19 mouse cellular contexts compared by ENCODE assay signal in genomic region chr11:90512538-90513219, GRCm38 (mm10).
DNase-seq lines count a peak whose midpoint lies in the region; ATAC-seq and TF ChIP-seq lines count a peak whose summit lies in the region.
"Had no signal": no experiment of that assay in that cellular context is flagged by ENCODE, and none has a peak within 500 bp of the region (broad histone marks: within the 10 kb centered on the region; RNA-seq: fewer than 3 reads in every experiment).

No protein-coding gene starts in this region.

- no peaks in the 10 kb centered on the region for H3K9me3 ChIP-seq in hindbrain, embryonic 15.5 days
- H3K9me3 ChIP-seq in hindbrain, embryonic 11.5 days (ENCODE audit: control insufficient read depth, low read length), result no peaks in the 10 kb centered on the region
- H3K9me3 ChIP-seq in MEL (replicated peaks; ENCODE audit: insufficient read depth, low read length), result no peaks in the 10 kb centered on the region
- H3K9me3 ChIP-seq: embryonic facial prominence, embryonic 15.5 days; forebrain, embryonic 12.5 days; limb, embryonic 13.5 days had no signal

- H3K4me3 ChIP-seq in hindbrain, embryonic 15.5 days, result no peak overlapping the region
- H3K4me3 ChIP-seq in hindbrain, embryonic 11.5 days (ENCODE audit: low read depth, low read length), result no peak overlapping the region
- no peak overlapping the region for H3K4me3 ChIP-seq in MEL (ENCODE audit: control insufficient read depth in 1 of 2, insufficient read depth in 1 of 2, low read depth in 2 of 2, low read length in 2 of 2)
- H3K4me3 ChIP-seq: embryonic facial prominence, embryonic 15.5 days; forebrain, embryonic 12.5 days; heart, adult 2 months; limb, embryonic 13.5 days; myocyte had no signal

- H3K79me2 ChIP-seq in MEL (ENCODE audit: control insufficient read depth, insufficient read depth, low read length, poor library complexity), result no peaks in the 10 kb centered on the region

- H3K27ac ChIP-seq in hindbrain, embryonic 15.5 days (replicated peaks), result 0 out of 2 replicates have a peak overlapping the region, but pooled peaks have one; percentile 0
- H3K27ac ChIP-seq in hindbrain, embryonic 11.5 days (ENCODE audit: low read depth, low read length), result no peak overlapping the region
- no peak overlapping the region for H3K27ac ChIP-seq in MEL (ENCODE audit: control insufficient read depth, low read depth, low read length)
- H3K27ac ChIP-seq: embryonic facial prominence, embryonic 15.5 days; forebrain, embryonic 12.5 days; heart, adult 2 months; limb, embryonic 13.5 days; stomach, postnatal 0 days had no signal

- H3K4me2 ChIP-seq in hindbrain, embryonic 15.5 days, result no peak overlapping the region
- H3K4me2 ChIP-seq in hindbrain, embryonic 11.5 days (replicated peaks; ENCODE audit: low read depth, low read length), result no peak overlapping the region
- H3K4me2 ChIP-seq: embryonic facial prominence, embryonic 15.5 days; forebrain, embryonic 12.5 days; limb, embryonic 13.5 days had no signal

- DNase-seq in hindbrain, embryonic 11.5 days (ENCODE audit: low spot score), result no peak
- DNase-seq in 416B (ENCODE audit: low read depth) (peak; percentile 58), MEL (ENCODE audit: low read depth, low spot score) (peak; percentile 56)
- DNase-seq in cerebellum, adult 11 months, result no peak
- DNase-seq in embryo, embryonic 11 days, result no peak
- no peak for DNase-seq in testis, postnatal 10 days (ENCODE audit: low spot score)
- DNase-seq: adrenal gland, postnatal 10 days; heart, adult 2 months; kidney, adult 2 months; kidney, postnatal 4 days; lung, postnatal 36 days; spleen, adult 18-20 months had no signal

- no peak for TF ChIP-seq CTCF in MEL (IDR thresholded peaks at IDR 0.05 in 2 of 3, conservative IDR thresholded peaks at IDR 0.05 in 1 of 3; ENCODE audit: control insufficient read depth in 1 of 3, insufficient read depth in 1 of 3, low read depth in 2 of 3, low read length in 3 of 3, poor library complexity in 1 of 3, severe bottlenecking in 1 of 3)

- TF ChIP-seq POLR2A in MEL (IDR thresholded peaks at IDR 0.05; ENCODE audit: control insufficient read depth in 1 of 2, insufficient read depth in 1 of 2, low read depth in 1 of 2, low read length in 2 of 2, poor library complexity in 1 of 2), result no peak

- no peak for TF ChIP-seq RAD21 in MEL (IDR thresholded peaks at IDR 0.05; ENCODE audit: low read depth, low read length)

- H3K27me3 ChIP-seq in hindbrain, embryonic 15.5 days, result no peaks in the 10 kb centered on the region
- no peaks in the 10 kb centered on the region for H3K27me3 ChIP-seq in hindbrain, embryonic 11.5 days (ENCODE audit: control insufficient read depth, insufficient read depth, low read length)
- H3K27me3 ChIP-seq in MEL (ENCODE audit: control insufficient read depth in 1 of 2, insufficient read depth in 2 of 2, low read length in 2 of 2), result no peaks in the 10 kb centered on the region
- H3K27me3 ChIP-seq: embryonic facial prominence, embryonic 15.5 days; forebrain, embryonic 12.5 days; limb, embryonic 13.5 days had no signal

- peaks cover 4% of the 10 kb centered on the region; the same call in 1 of the 2 replicates for H3K4me1 ChIP-seq in hindbrain, embryonic 15.5 days (replicated peaks)
- H3K4me1 ChIP-seq in hindbrain, embryonic 11.5 days (replicated peaks; ENCODE audit: control insufficient read depth, insufficient read depth, low read length), result no peaks in the 10 kb centered on the region
- peaks cover 2 to 12% of the 10 kb centered on the region in 2 experiments; a peak in 3 of 4 replicates for H3K4me1 ChIP-seq in MEL (ENCODE audit: control insufficient read depth in 1 of 2, insufficient read depth in 2 of 2, low read length in 2 of 2)
- H3K4me1 ChIP-seq: embryonic facial prominence, embryonic 15.5 days; forebrain, embryonic 12.5 days; limb, embryonic 13.5 days had no signal

- whole genome bisulfite sequencing in hindbrain, embryonic 15.5 days, result 47% methylated on average over 5 of the region's 5 CpGs
- WGBS in hindbrain, embryonic 11.5 days, result 74% methylated on average over 5 of the region's 5 CpGs

- H3K36me3 ChIP-seq in hindbrain, embryonic 15.5 days, result no peaks in the 10 kb centered on the region
- H3K36me3 ChIP-seq in hindbrain, embryonic 11.5 days (ENCODE audit: control insufficient read depth, insufficient read depth, low read length), result no peaks in the 10 kb centered on the region
- peaks cover 0 to 18% of the 10 kb centered on the region in 2 experiments; a peak in 2 of 4 replicates for H3K36me3 ChIP-seq in MEL (ENCODE audit: control insufficient read depth in 1 of 2, insufficient read depth in 2 of 2, low read length in 2 of 2)

- ATAC-seq in hindbrain, embryonic 15.5 days (ENCODE audit: low FRiP score, low read depth), result no peak
- ATAC-seq in hindbrain, embryonic 11.5 days (ENCODE audit: low FRiP score), result no peak
- ATAC-seq in megakaryocyte progenitor cell, adult 5-6 weeks (replicated peaks; ENCODE audit: poor library complexity), result peak; percentile 44

- peak; percentile 8 to 15; a peak in 1 of 4 replicates for TF ChIP-seq EP300 in MEL (IDR thresholded peaks at IDR 0.05; ENCODE audit: low read depth in 1 of 2, low read length in 2 of 2)

- no peak overlapping the region for H3K9ac ChIP-seq in hindbrain, embryonic 15.5 days
- H3K9ac ChIP-seq in hindbrain, embryonic 11.5 days (ENCODE audit: low read depth, low read length), result no peak overlapping the region
- no peak overlapping the region for H3K9ac ChIP-seq in MEL (ENCODE audit: control insufficient read depth, low read depth, low read length, poor library complexity, severe bottlenecking)
- H3K9ac ChIP-seq: embryonic facial prominence, embryonic 15.5 days; forebrain, embryonic 12.5 days; limb, embryonic 13.5 days had no signal

TF ChIP-seq in MEL, 35 proteins besides CTCF, POLR2A, EP300 and RAD21:
- TF ChIP-seq ZNF384 (IDR thresholded peaks at IDR 0.05; ENCODE audit: low read depth, low read length) (no peak), ZKSCAN1 (IDR thresholded peaks at IDR 0.05; ENCODE audit: low read depth, low read length) (no peak), TBP (IDR thresholded peaks at IDR 0.05; ENCODE audit: low read depth, low read length) (no peak), MXI1 (IDR thresholded peaks at IDR 0.05; ENCODE audit: low read depth, low read length) (no peak), GATA1 (IDR thresholded peaks at IDR 0.05; ENCODE audit: low read depth, low read length) (peak; percentile 50), MYC (IDR thresholded peaks at IDR 0.05; ENCODE audit: low read depth, low read length) (0 out of 2 replicates have a peak, but pooled peaks have one; percentile 23), JUND (IDR thresholded peaks at IDR 0.05; ENCODE audit: low read depth, low read length) (no peak), ETS1 (IDR thresholded peaks at IDR 0.05; ENCODE audit: low read depth, low read length) (no peak), RCOR1 (IDR thresholded peaks at IDR 0.05; ENCODE audit: low read depth, low read length) (peak; percentile 22; the same call in 1 of the 2 replicates), MEF2A (IDR thresholded peaks at IDR 0.05; ENCODE audit: extremely low read depth, insufficient replicate concordance, low read depth, low read length, poor library complexity, severe bottlenecking) (no peak)

Comparison
In these comparisons a context has a peak if more than half of its experiments do, and no peak if none do; other contexts are left out.
1. DNase-seq: peak in 416B (single experiment) and MEL (single experiment); none in hindbrain, embryonic 11.5 days (single experiment), cerebellum, adult 11 months (single experiment), embryo, embryonic 11 days (single experiment) and testis, postnatal 10 days (single experiment).